Mouse (Mus musculus): ENCODE data around the gene Lsm11.

DNA sequence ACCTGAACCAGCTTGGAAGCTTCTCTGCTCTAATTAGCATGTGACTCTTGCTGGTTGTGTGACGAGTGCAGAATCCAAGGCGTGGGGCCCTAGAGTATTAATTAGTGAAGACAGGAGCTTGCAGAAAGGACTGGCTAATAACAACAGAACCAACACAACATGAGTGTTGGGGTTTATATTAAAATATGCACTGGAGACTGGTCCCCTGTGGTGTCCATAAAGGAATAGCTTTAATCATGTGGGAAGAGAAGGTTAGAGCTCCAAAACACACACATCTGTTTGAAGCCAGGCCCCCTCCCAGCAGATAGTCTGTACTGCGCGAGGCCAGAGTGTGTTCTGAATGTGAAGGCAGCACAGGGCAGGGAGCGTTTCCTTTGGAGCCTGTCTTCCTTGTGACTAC, 58.1 kb downstream of the Lsm11 start:
- TF ChIP-seq CTCF (IDR thresholded peaks at IDR 0.05; ENCODE audit: low read depth, low read length): no peak
- TF ChIP-seq POLR2A (IDR thresholded peaks at IDR 0.05; ENCODE audit: extremely low read depth, insufficient read depth, low read length): no peak

Measured in liver, adult 2 months (tissue).